Mouse (Mus musculus) intestine, embryonic 15.5 days (tissue): ENCODE measurements around the gene Gm7138. TPM values are rescaled to one million over a fixed set of nuclear protein-coding genes. Genes with fewer than 3 reads are reported as not detected.

Experiments
- ATAC-seq: fragments of 200-750 bp; cut with Nextera tagmentation; 2 replicates; pipeline ENCODE4 v1.8.0; 2017; ENCODE audit warnings: moderate TSS enrichment, moderate library complexity
- H3K27ac ChIP-seq: fragments of 300-500 bp; sonication (generic); 2 replicates; pipeline ENCODE4 v1.5.1; 2015; ENCODE audit warnings: mild to moderate bottlenecking, inconsistent platforms
- H3K27me3 ChIP-seq: fragments of 300-500 bp; sonication (generic); replicated peaks from 2 replicates; pipeline ENCODE4 v1.6.1; 2015; ENCODE audit warnings: inconsistent platforms
- H3K36me3 ChIP-seq: fragments of 300-500 bp; sonication (generic); 2 replicates; pipeline ENCODE4 v1.6.1; 2015; ENCODE audit warnings: inconsistent platforms
- H3K4me1 ChIP-seq: fragments of 300-500 bp; sonication (generic); replicated peaks from 2 replicates; pipeline ENCODE4 v1.6.1; 2015; ENCODE audit warnings: inconsistent platforms
- H3K4me2 ChIP-seq: fragments of 300-500 bp; sonication (generic); replicated peaks from 2 replicates; pipeline ENCODE4 v1.6.1; 2015; ENCODE audit warnings: mild to moderate bottlenecking, inconsistent platforms
- H3K4me3 ChIP-seq: fragments of 300-500 bp; sonication (generic); replicated peaks from 2 replicates; pipeline ENCODE4 v1.5.1; 2015; ENCODE audit warnings: inconsistent platforms
- H3K9ac ChIP-seq: fragments of 300-500 bp; sonication (generic); 2 replicates; pipeline ENCODE4 v1.6.1; 2015; ENCODE audit warnings: inconsistent platforms
- H3K9me3 ChIP-seq: fragments of 300-500 bp; sonication (generic); 2 replicates; pipeline ENCODE4 v1.6.1; 2016; ENCODE audit warnings: inconsistent platforms
- WGBS: fragments of 180-500 bp; shearing (Covaris S2); methylation state at CpG from one replicate; pipeline ENCODE4 v1.1.7; 2015; 5-methylcytosine and 5-hydroxymethylcytosine counted together
- polyA plus RNA-seq: library from polyadenylated mRNA; unstranded; fragments of >200 nt; fragmentation: Nextera tagmentation; extraction: Ambion mirVana; gene quantifications from 2 replicates; pipeline ENCODE4 v1.2.1, GENCODE M21; 2015

The Gm7138 gene
- polyA plus RNA-seq, 1 experiment from 2014 or later = not detected

DNA sequence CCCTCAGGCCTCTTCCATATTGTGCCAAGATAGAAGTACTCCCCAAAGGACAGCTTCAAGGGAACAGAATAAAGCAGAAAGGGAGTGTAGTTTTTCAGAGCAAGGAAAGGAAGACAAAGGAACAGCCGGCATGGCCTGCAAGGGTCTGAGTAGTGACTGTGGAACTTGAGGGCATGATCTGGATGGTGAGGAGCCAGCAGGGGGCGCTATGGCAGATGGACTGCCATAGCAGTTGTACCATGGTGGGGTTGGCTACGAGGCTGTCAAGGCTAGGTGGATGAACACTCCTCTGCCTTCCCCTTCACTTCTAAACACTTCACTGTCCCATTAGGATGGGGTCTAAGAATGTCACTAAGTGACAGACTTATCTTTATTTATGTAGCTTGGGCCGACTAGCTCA lies 47.5 kb downstream of the Gm7138 start:
- H3K4me2 ChIP-seq = no peak overlapping the region

DNA sequence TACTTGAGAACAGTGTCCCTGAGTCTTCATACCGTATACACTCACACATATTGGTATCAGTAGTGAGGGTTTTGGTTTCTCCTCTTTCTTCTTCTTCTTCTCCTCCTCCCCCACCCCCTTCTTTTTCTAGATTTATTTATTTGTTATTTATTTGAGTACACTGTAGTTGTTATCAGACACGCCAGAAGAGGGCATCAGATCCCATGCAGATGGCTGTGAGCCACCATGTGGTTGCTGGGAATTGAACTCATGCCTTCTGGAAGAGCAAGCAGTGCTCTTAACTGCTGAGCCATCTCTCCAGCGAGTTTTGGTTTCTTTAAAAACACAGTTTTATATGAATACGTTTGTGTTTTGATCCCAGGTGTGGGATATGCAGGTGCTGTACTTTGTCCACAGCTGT lies 48.5 kb downstream of the Gm7138 start:
- WGBS = 52% methylated on average over 4 of the region's 4 CpGs

More for the DNA sequence above, 47.5 kb downstream of the Gm7138 start:
- WGBS = 54% methylated on average over 4 of the region's 4 CpGs
- no peak overlapping the region for H3K4me3 ChIP-seq
- H3K9me3 ChIP-seq = no peaks in the 10 kb centered on the region
- no peak for ATAC-seq
- no peaks in the 10 kb centered on the region for H3K27me3 ChIP-seq
- H3K36me3 ChIP-seq = no peaks in the 10 kb centered on the region
- no peak overlapping the region for H3K9ac ChIP-seq
- no peaks in the 10 kb centered on the region for H3K4me1 ChIP-seq
- no peak overlapping the region for H3K27ac ChIP-seq

More for the DNA sequence above, 48.5 kb downstream of the Gm7138 start:
- no peaks in the 10 kb centered on the region for H3K4me1 ChIP-seq
- H3K4me3 ChIP-seq = no peak overlapping the region
- no peaks in the 10 kb centered on the region for H3K36me3 ChIP-seq
- H3K9ac ChIP-seq = no peak overlapping the region
- H3K27me3 ChIP-seq = no peaks in the 10 kb centered on the region
- H3K27ac ChIP-seq = no peak overlapping the region
- no peak overlapping the region for H3K4me2 ChIP-seq
- H3K9me3 ChIP-seq = no peaks in the 10 kb centered on the region
- no peak for ATAC-seq

Other genes with a start within 250 kb of the Gm7138 start
- gene Itgb2, start 246.7 kb downstream of the Gm7138 start, polyA plus RNA-seq = 3.2 and 3.7 TPM in 2 replicates
- 146 and 156 TPM in 2 replicates for gene Pttg1ip, start 195.2 kb downstream of the Gm7138 start, polyA plus RNA-seq
- 338 and 345 TPM in 2 replicates for gene Sumo3, start 170.8 kb downstream of the Gm7138 start, polyA plus RNA-seq
- gene Gm49325, start 170.7 kb downstream of the Gm7138 start, polyA plus RNA-seq = 4.1 and 5.4 TPM in 2 replicates
- 65.0 and 70.3 TPM in 2 replicates for gene Ube2g2, start 154.7 kb downstream of the Gm7138 start, polyA plus RNA-seq
- gene Tspear, start 90.4 kb downstream of the Gm7138 start, polyA plus RNA-seq = 0.47 and 0.53 TPM in 2 replicates
- gene Gm19402, start 86.2 kb downstream of the Gm7138 start, polyA plus RNA-seq = not detected in 2 replicates
- not detected in 2 replicates for gene Gm9508, start 79.7 kb downstream of the Gm7138 start, polyA plus RNA-seq
- not detected in 2 replicates for gene Gm10272, start 70.3 kb downstream of the Gm7138 start, polyA plus RNA-seq
- not detected in 2 replicates for gene Gm10024, start 65.5 kb downstream of the Gm7138 start, polyA plus RNA-seq
- gene Gm10142, start 61.1 kb downstream of the Gm7138 start, polyA plus RNA-seq = not detected in 2 replicates
- gene Krtap12-1, start 56.3 kb downstream of the Gm7138 start, polyA plus RNA-seq = not detected in 2 replicates
- not detected in 2 replicates for gene Gm10100, start 50.5 kb downstream of the Gm7138 start, polyA plus RNA-seq
- not detected in 2 replicates for gene Gm18596, start 34.3 kb downstream of the Gm7138 start, polyA plus RNA-seq
- not detected in 2 replicates for gene Gm9736, start 25.6 kb downstream of the Gm7138 start, polyA plus RNA-seq
- gene Gm3233, start 17.3 kb downstream of the Gm7138 start, polyA plus RNA-seq = not detected in 2 replicates
- gene Gm3238, start 5.6 kb downstream of the Gm7138 start, polyA plus RNA-seq = not detected in 2 replicates
- gene Gm3250, start 5.6 kb upstream of the Gm7138 start, polyA plus RNA-seq = not detected in 2 replicates
- gene Gm7137, start 11.3 kb upstream of the Gm7138 start, polyA plus RNA-seq = not detected in 2 replicates
- gene Gm9639, start 18.1 kb upstream of the Gm7138 start, polyA plus RNA-seq = not detected in 2 replicates
- gene Gm19668, start 22.2 kb upstream of the Gm7138 start, polyA plus RNA-seq = not detected in 2 replicates
- not detected in 2 replicates for gene Gm9507, start 34.9 kb upstream of the Gm7138 start, polyA plus RNA-seq
- not detected in 2 replicates for gene Gm2696, start 37.7 kb upstream of the Gm7138 start, polyA plus RNA-seq
- gene Krtap10-4, start 50.2 kb upstream of the Gm7138 start, polyA plus RNA-seq = not detected in 2 replicates
- not detected in 2 replicates for gene Krtap10-10, start 59.0 kb upstream of the Gm7138 start, polyA plus RNA-seq
- gene Gm36176, start 69.9 kb upstream of the Gm7138 start, polyA plus RNA-seq = not detected in 2 replicates
- gene Gm10318, start 75.9 kb upstream of the Gm7138 start, polyA plus RNA-seq = not detected in 2 replicates
- not detected in 2 replicates for gene Gm3285, start 85.0 kb upstream of the Gm7138 start, polyA plus RNA-seq
- 3.9 TPM in 2 replicates for gene Lrrc3, start 125.6 kb upstream of the Gm7138 start, polyA plus RNA-seq
- 1.1 and 1.2 TPM in 2 replicates for gene Trpm2, start 193.6 kb upstream of the Gm7138 start, polyA plus RNA-seq
- gene 1810043G02Rik, start 201.6 kb upstream of the Gm7138 start, polyA plus RNA-seq = 17.3 and 17.5 TPM in 2 replicates
- 252 and 254 TPM in 2 replicates for gene Pfkl, start 233.1 kb upstream of the Gm7138 start, polyA plus RNA-seq